Mouse (Mus musculus) megakaryocyte-erythroid progenitor cell, adult 5 weeks (primary cell): Measurements from ENCODE around the gene Mterf1a. TPM values are rescaled to one million over a fixed set of nuclear protein-coding genes. Genes with fewer than 3 reads are reported as not detected.

ENCODE experiments used
- polyA plus RNA-seq: library from polyadenylated mRNA; stranded (reverse); fragments of >175 nt; gene quantifications from 2 replicates; pipeline ENCODE4 v1.2.3, GENCODE M21; 2012

Mterf1a gene
- polyA plus RNA-seq = 0.28 and 0.36 TPM in 2 replicates

DNA sequence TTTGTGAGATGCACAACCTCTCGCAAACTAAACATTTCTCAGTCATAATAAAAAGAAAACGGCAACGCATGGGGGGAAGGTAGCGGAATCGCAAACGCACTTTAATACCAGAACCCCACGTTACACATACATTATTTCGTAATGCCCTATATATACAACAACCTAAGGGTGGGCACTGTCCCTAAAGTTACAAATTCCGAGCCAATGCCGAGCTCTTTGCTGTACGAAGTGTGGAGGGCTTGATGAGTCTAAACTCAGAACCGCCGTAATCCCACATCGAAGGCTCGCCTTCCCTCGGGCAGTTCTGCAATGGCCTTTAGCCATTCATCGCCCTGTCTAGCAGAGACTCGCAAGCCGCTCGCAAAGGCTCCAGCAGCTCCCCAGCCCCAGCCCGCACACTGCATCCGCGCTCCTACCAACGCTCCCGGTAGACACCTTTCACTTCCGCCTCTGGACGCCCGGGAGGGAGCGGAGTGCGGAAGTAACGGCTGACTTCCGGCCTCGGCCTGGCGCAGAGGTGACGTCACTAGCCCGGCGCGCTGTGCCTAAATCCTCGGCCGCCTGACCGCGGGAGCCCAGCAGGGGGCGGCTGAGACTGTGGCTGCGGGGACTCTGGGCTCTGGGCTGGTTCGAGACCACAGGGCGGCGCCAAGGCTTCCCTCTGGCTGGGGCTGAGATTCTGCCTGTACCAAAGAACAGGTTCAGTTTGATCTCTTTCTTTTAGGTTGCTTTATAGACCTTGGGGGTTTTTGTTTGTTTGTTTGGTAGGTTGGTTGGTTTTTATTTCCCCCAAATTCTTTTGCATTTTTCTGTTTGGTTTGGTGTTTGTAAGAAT, at the start of gene Mterf1a:
Mterf1a (minus strand) TSS at position 475 of the 835 bp plus-strand sequence.

DNA sequence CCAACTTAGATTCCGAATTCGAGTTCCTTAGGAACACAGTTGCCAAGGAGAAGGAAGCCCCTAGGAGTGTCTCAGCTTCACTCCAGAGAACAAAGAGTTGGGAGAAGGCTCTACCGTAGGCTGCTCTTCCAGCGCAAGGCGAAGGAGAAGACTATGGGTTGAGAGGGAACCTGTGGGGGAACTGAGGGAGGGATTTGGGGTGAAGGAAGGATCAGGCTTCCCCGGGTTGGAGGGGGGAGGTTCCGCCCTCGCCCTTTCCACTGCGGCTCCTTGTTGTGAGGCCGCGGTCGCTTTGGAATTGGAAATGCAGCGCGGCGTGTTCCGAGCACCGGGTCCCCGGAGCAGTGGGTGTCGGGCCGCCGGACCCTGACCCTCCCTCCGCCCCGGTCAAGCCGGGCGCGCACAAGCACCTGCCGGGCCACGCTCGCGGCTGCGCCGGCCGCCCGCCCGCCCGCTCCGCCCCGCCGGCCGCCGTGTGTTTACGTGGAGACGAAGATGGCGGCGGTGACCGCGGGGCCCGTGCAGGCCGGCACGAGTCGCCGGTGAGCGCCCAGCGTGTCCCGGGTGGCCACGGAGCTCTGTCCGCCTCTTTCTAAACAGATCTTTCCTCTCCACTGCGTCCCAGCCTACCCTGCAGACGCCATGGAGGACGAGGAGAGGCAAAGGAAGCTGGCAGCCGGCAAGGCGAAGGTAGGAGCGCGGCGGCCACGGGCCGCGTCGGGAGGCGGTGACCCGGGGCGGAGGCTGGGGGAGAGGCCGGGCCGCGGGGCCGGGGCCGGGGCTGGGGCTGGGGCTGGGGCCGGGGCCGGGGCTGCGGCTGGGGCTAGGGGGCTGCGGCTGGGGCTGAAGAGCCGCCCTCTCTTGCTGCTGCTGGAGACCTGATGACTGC, 34.3 kb upstream of the Mterf1a start, which contains the start of gene Akap9:
Akap9 (plus strand) TSS at position 254 of the 889 bp plus-strand sequence.

GRCm38 (mm10) chr5:3845026-3845425, 48.7 kb downstream of the Mterf1a start, which contains the start of gene Lrrd1:
TSS of gene Lrrd1 (plus strand) at chr5:3845173.

Other genes with a start within 250 kb of the Mterf1a start
- gene Tmbim7, start 242.8 kb downstream of the Mterf1a start, polyA plus RNA-seq = not detected in 2 replicates
- gene Gatad1, start 236.7 kb downstream of the Mterf1a start, polyA plus RNA-seq = 46.8 and 64.0 TPM in 2 replicates
- 10.1 and 13.4 TPM in 2 replicates for gene Ankib1, start 91.0 kb downstream of the Mterf1a start, polyA plus RNA-seq
- gene Krit1, start 90.7 kb downstream of the Mterf1a start, polyA plus RNA-seq = 5.7 and 7.6 TPM in 2 replicates
- not detected in 2 replicates for gene Lrrd1, start 48.8 kb downstream of the Mterf1a start, polyA plus RNA-seq
- 25.8 and 39.1 TPM in 2 replicates for gene Akap9, start 34.1 kb upstream of the Mterf1a start, polyA plus RNA-seq
- gene Cyp51, start 210.8 kb upstream of the Mterf1a start, polyA plus RNA-seq = 10.8 and 14.6 TPM in 2 replicates